Mouse (Mus musculus) CD4-positive helper T cell, adult 2 months (primary cell): ENCODE measurements around the gene Arhgef3.
A peak's percentile ranks its signal among the peaks of the same experiment; 100 is the strongest.

Experiments used
- DNase-seq: peaks from one replicate; pipeline ENCODE4 v3.0.0-alpha.2; 2012; ENCODE audit warnings: low read depth, missing footprints, low spot score

Gene Arhgef3

GRCm38 (mm10) chr14:27371669-27372076, 257.0 kb downstream of the Arhgef3 start:
- DNase-seq, result no peak

GRCm38 (mm10) chr14:27373498-27373897, 258.8 kb downstream of the Arhgef3 start:
- DNase-seq, result no peak

- DNase-seq, result peak; percentile 80
Observed at GRCm38 (mm10) chr14:27376115-27376648, 261.5 kb downstream of the Arhgef3 start.

- no peak for DNase-seq
Observed at GRCm38 (mm10) chr14:27378669-27379068, 264.0 kb downstream of the Arhgef3 start.

- no peak for DNase-seq
Observed at GRCm38 (mm10) chr14:27379404-27379803, 264.7 kb downstream of the Arhgef3 start.

- DNase-seq, result peak; percentile 37
Observed at GRCm38 (mm10) chr14:27381459-27381858, 266.8 kb downstream of the Arhgef3 start.

- no peak for DNase-seq
Observed at GRCm38 (mm10) chr14:27383321-27383830, 268.7 kb downstream of the Arhgef3 start.

GRCm38 (mm10) chr14:27384143-27384542, 269.4 kb downstream of the Arhgef3 start:
- peak; percentile 82 for DNase-seq

GRCm38 (mm10) chr14:27388616-27389015, 273.9 kb downstream of the Arhgef3 start:
- no peak for DNase-seq

- no peak for DNase-seq
Observed at GRCm38 (mm10) chr14:27389722-27390121, 275.0 kb downstream of the Arhgef3 start.

GRCm38 (mm10) chr14:27390663-27391062, 276.0 kb downstream of the Arhgef3 start:
- peak; percentile 66 for DNase-seq

- DNase-seq, result peak; percentile 56
Observed at GRCm38 (mm10) chr14:27391776-27392308, 277.1 kb downstream of the Arhgef3 start.

- DNase-seq, result no peak
Observed at GRCm38 (mm10) chr14:27392660-27393059, 278.0 kb downstream of the Arhgef3 start.

GRCm38 (mm10) chr14:27393806-27394205, 279.1 kb downstream of the Arhgef3 start:
- DNase-seq, result no peak

- no peak for DNase-seq
Observed at GRCm38 (mm10) chr14:27396424-27396823, 281.7 kb downstream of the Arhgef3 start.

- DNase-seq, result no peak
Observed at GRCm38 (mm10) chr14:27397526-27397925, 282.8 kb downstream of the Arhgef3 start.

- DNase-seq, result no peak
Observed at GRCm38 (mm10) chr14:27400495-27400894, 285.8 kb downstream of the Arhgef3 start.

GRCm38 (mm10) chr14:27401717-27402278, 287.1 kb downstream of the Arhgef3 start:
- DNase-seq, result no peak

- peak; percentile 63 for DNase-seq
Observed at GRCm38 (mm10) chr14:27402332-27403250, 287.9 kb downstream of the Arhgef3 start.

GRCm38 (mm10) chr14:27405452-27405851, 290.8 kb downstream of the Arhgef3 start:
- peak; percentile 89 for DNase-seq

- no peak for DNase-seq
Observed at GRCm38 (mm10) chr14:27405947-27406346, 291.2 kb downstream of the Arhgef3 start.

GRCm38 (mm10) chr14:27408240-27408639, 293.5 kb downstream of the Arhgef3 start:
- DNase-seq, result no peak
